In genomic region chrX:21295460-21295859, GRCm38 (mm10) we compare ENCODE assay signal across 13 mouse cellular contexts.
A peak's percentile ranks its signal among the peaks of the same experiment; 100 is the strongest.
DNase-seq lines count a peak whose midpoint lies in the region; ATAC-seq and TF ChIP-seq lines count a peak whose summit lies in the region.
"Had no signal": no experiment of that assay in that cellular context is flagged by ENCODE, and none has a peak within 500 bp of the region (broad histone marks: within the 10 kb centered on the region; RNA-seq: fewer than 3 reads in every experiment).

No protein-coding gene starts in this region.

- no peaks in the 10 kb centered on the region for H3K36me3 ChIP-seq in kidney, postnatal 0 days (ENCODE audit: insufficient read depth, low read length)
- no peaks in the 10 kb centered on the region for H3K36me3 ChIP-seq in kidney, embryonic 14.5 days (ENCODE audit: control insufficient read depth, insufficient read depth, low read length)
- H3K36me3 ChIP-seq: limb, embryonic 13.5 days; midbrain, embryonic 12.5 days had no signal

- H3K4me2 ChIP-seq in kidney, postnatal 0 days (ENCODE audit: low read length), result no peak overlapping the region
- H3K4me2 ChIP-seq in kidney, embryonic 14.5 days (replicated peaks; ENCODE audit: low read depth, low read length), result no peak overlapping the region
- H3K4me2 ChIP-seq: limb, embryonic 13.5 days; midbrain, embryonic 12.5 days had no signal

- H3K9ac ChIP-seq in kidney, postnatal 0 days (ENCODE audit: low read depth, low read length), result no peak overlapping the region
- no peak overlapping the region for H3K9ac ChIP-seq in kidney, embryonic 14.5 days (ENCODE audit: low read depth, low read length)
- H3K9ac ChIP-seq: forebrain, postnatal 0 days; limb, embryonic 13.5 days; midbrain, embryonic 12.5 days had no signal

- H3K4me1 ChIP-seq in kidney, postnatal 0 days (replicated peaks; ENCODE audit: insufficient read depth, low read length), result no peaks in the 10 kb centered on the region
- no peaks in the 10 kb centered on the region for H3K4me1 ChIP-seq in kidney, embryonic 14.5 days (ENCODE audit: control insufficient read depth, insufficient read depth, low read length)
- H3K4me1 ChIP-seq: limb, embryonic 13.5 days; midbrain, embryonic 12.5 days had no signal

- ATAC-seq in kidney, postnatal 0 days (replicated peaks; ENCODE audit: low FRiP score, low read depth), result no peak
- no peak for ATAC-seq in kidney, embryonic 14.5 days (ENCODE audit: low FRiP score, low TSS enrichment)
- ATAC-seq: forebrain, postnatal 0 days had no signal

- peak; percentile 22 for DNase-seq in adrenal gland, postnatal 10 days
- no peak for DNase-seq in adrenal gland, adult 8-10 months
- peak; percentile 2 for DNase-seq in kidney, postnatal 0 days (ENCODE audit: low spot score)
- peak; percentile 8 for DNase-seq in urinary bladder, postnatal 14 days (ENCODE audit: low spot score)
- no peak for DNase-seq in urinary bladder, postnatal 25 days (ENCODE audit: low spot score)
- no peak for DNase-seq in cerebellum, adult 9-10 months
- DNase-seq in urinary bladder, adult 2 months (ENCODE audit: low spot score), result no peak
- DNase-seq: forebrain, postnatal 0 days; kidney, adult 11 months; lung, adult 18-20 months had no signal

- H3K27ac ChIP-seq in kidney, postnatal 0 days, result no peak overlapping the region
- no peak overlapping the region for H3K27ac ChIP-seq in kidney, embryonic 14.5 days (ENCODE audit: low read depth, low read length)
- H3K27ac ChIP-seq: limb, embryonic 13.5 days; midbrain, embryonic 12.5 days had no signal

- WGBS in kidney, postnatal 0 days, result 32% methylated on average over 1 of the region's 1 CpGs
- 37% methylated on average over 1 of the region's 1 CpGs for WGBS in kidney, embryonic 14.5 days

- peak; percentile 35; the same call in 1 of the 2 replicates for TF ChIP-seq CTCF in kidney, postnatal 0 days (IDR thresholded peaks at IDR 0.05; ENCODE audit: low read depth)

- H3K4me3 ChIP-seq in kidney, postnatal 0 days (replicated peaks; ENCODE audit: low read depth, low read length), result no peak overlapping the region
- H3K4me3 ChIP-seq in kidney, embryonic 14.5 days (ENCODE audit: low read length), result no peak overlapping the region
- H3K4me3 ChIP-seq: limb, embryonic 13.5 days; midbrain, embryonic 12.5 days had no signal

- no peaks in the 10 kb centered on the region for H3K27me3 ChIP-seq in kidney, postnatal 0 days (ENCODE audit: insufficient read depth, low read length)
- no peaks in the 10 kb centered on the region for H3K27me3 ChIP-seq in kidney, embryonic 14.5 days (ENCODE audit: control insufficient read depth, insufficient read depth, low read length)
- H3K27me3 ChIP-seq: limb, embryonic 13.5 days; midbrain, embryonic 12.5 days had no signal

- no peaks in the 10 kb centered on the region for H3K9me3 ChIP-seq in kidney, postnatal 0 days (replicated peaks; ENCODE audit: low read length)
- no peaks in the 10 kb centered on the region for H3K9me3 ChIP-seq in kidney, embryonic 14.5 days (ENCODE audit: control insufficient read depth, low read length)
- H3K9me3 ChIP-seq: limb, embryonic 13.5 days; midbrain, embryonic 12.5 days had no signal

Comparison
In these comparisons a context has a peak if more than half of its experiments do, and no peak if none do; other contexts are left out.
1. DNase-seq: peak in adrenal gland, postnatal 10 days (single experiment), kidney, postnatal 0 days (single experiment) and urinary bladder, postnatal 14 days (single experiment); none in adrenal gland, adult 8-10 months (single experiment), urinary bladder, postnatal 25 days (single experiment), cerebellum, adult 9-10 months (single experiment) and urinary bladder, adult 2 months (single experiment).